Mouse (Mus musculus) G1E (cell line): ENCODE results near the gene Zfp628. TPM values are rescaled to one million over a fixed set of nuclear protein-coding genes. Genes with fewer than 3 reads are reported as not detected.

Experiments used
- ATAC-seq: 2 replicates; pipeline ENCODE4 v1.8.0; 2016; ENCODE audit warnings: mild to moderate bottlenecking; ENCODE audit not compliant: insufficient number of reproducible peaks, poor library complexity, low FRiP score, severe bottlenecking; ENCODE audit errors: extremely low read depth
- DNase-seq: peaks from one replicate; pipeline ENCODE4 v3.0.0; 2012; ENCODE audit warnings: low spot score
- H3K27me3 ChIP-seq: 2 replicates; pipeline ENCODE4 v1.6.1; 2012; ENCODE audit warnings: mild to moderate bottlenecking, low read length, inconsistent platforms; ENCODE audit not compliant: insufficient read depth
- H3K36me3 ChIP-seq: replicated peaks from 2 replicates; pipeline ENCODE3; 2012; ENCODE audit warnings: mild to moderate bottlenecking, inconsistent platforms
- H3K4me1 ChIP-seq: 2 replicates; pipeline ENCODE4 v1.6.1; 2012; ENCODE audit warnings: low read depth, low read length, inconsistent platforms, mixed read lengths; ENCODE audit not compliant: insufficient read depth
- H3K4me3 ChIP-seq: 2 replicates; pipeline ENCODE4 v1.5.1; 2012; ENCODE audit warnings: low read depth, mild to moderate bottlenecking, inconsistent platforms, low read length, moderate library complexity, mixed read lengths
- H3K9me3 ChIP-seq: replicated peaks from 2 replicates; pipeline ENCODE4 v1.6.1; 2012; ENCODE audit warnings: inconsistent platforms
- CTCF ChIP-seq: IDR thresholded peaks from 2 replicates; pipeline ENCODE4 v1.5.1; 2012; ENCODE audit warnings: low read depth, low read length, inconsistent platforms, mixed read lengths
- GATA1 ChIP-seq: IDR thresholded peaks from 2 replicates; pipeline ENCODE4 v1.6.1; 2012; ENCODE audit warnings: borderline replicate concordance, low read length, inconsistent platforms, mixed read lengths
- GATA2 ChIP-seq: IDR thresholded peaks from 2 replicates; pipeline ENCODE4 v1.6.1; 2012; ENCODE audit warnings: low read depth, low read length, inconsistent platforms, borderline replicate concordance
- POLR2AphosphoS5 ChIP-seq: IDR thresholded peaks from 2 replicates; pipeline ENCODE4 v1.6.1; 2012; ENCODE audit warnings: low read depth, low read length, inconsistent platforms; ENCODE audit not compliant: insufficient replicate concordance
- TAL1 ChIP-seq: conservative IDR thresholded peaks from 2 replicates; pipeline ENCODE4 v1.6.1; 2012; ENCODE audit warnings: low read depth, low read length, inconsistent platforms, mixed read lengths
- polyA plus RNA-seq: library from polyadenylated mRNA; stranded (reverse); fragments of >175 nt; gene quantifications from 2 replicates; pipeline ENCODE4 v1.2.3, GENCODE M21; 2012
- total RNA-seq, 2 experiments: library from RNA; stranded (forward) in 1 of 2; stranded (reverse) in 1 of 2; fragments of 200-1000 nt in 1 of 2; fragments of >200 nt in 1 of 2; fragmentation: Nextera tagmentation in 1 of 2; gene quantifications; 2 replicates each; pipeline ENCODE4 v1.2.3; 2014 to 2017

Zfp628 gene
- total and polyA plus RNA-seq, 3 experiments, result 1.6 to 35.7 (median 13.9) TPM

DNA sequence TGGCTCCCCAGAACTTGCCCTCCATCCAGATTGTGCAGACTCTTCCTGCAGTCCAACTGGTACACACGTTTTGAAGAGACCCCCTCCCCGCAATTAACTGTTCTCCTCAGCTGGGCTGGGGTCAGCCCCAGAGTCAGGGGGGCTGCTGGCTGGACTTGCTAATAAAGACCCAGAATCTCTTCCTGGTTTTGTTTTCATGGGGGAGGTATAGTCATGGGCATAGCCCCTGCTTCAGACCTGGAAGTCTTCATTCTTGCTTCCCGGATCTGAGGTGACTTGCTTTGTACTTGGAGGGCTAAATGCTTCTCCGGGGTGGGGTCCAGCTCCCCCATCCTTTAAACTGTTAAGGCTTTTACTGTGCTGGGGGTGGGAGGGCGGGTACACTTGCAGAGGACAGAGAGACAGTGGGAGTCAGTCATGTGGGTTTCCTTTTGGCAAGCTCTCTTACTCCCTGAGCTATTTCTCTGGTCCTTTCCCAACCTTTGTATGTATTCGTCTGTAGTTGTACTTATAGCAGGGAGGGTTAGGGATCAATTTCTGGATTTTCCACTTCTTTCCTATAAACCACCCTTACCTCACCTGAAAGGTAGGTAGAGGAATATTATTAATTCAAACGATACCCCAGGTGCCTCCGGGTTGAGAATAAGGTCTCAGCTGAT is 6.9 kb downstream of the Zfp628 start, which contains the start of gene Nat14:
Gene Nat14, plus strand, starts transcription at position 205 of the 659 bp plus-strand sequence.
- Histone ChIP-seq H3K9me3 (peaks cover 6% of the 10 kb centered on the region; the same call in 1 of the 2 replicates), H3K27me3 (peaks cover 25% of the 10 kb centered on the region), H3K36me3 (peaks cover 47% of the 10 kb centered on the region), H3K4me1 (peaks cover 38% of the 10 kb centered on the region), H3K4me3 (peak within 1 kb of the TSS; percentile 15; the same call in 1 of the 2 replicates)
- no peak for ATAC-seq
- TF ChIP-seq GATA1 (no peak), GATA2 (no peak), POLR2AphosphoS5 (no peak), TAL1 (no peak), CTCF (no peak)
- DNase-seq, result no peak

DNA sequence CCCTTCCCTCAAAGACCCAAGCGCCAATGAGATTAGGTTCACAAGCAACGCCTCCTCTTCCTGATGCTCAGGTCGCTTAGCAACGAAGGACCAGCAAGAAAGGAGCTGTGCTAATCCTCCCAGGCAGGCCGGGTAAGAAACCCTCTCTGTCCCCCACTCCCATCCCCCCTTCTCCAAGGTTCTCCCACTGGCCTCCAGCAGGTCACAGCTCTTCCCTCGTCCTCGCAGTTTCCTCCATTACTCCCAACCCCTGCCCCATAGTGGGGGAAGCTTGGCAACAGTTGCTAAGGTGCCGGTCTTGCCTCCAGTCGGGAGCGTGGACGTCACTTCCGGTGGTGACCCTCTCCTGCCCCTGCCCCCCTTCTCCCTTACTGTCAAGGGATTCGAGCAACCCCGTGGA is 7.5 kb downstream of the Zfp628 start:
- no peak for DNase-seq
- peaks cover 6% of the 10 kb centered on the region; the same call in 1 of the 2 replicates for H3K9me3 ChIP-seq
- peaks cover 42% of the 10 kb centered on the region for H3K36me3 ChIP-seq
- no peak for ATAC-seq
- H3K4me3 ChIP-seq, result peak overlapping the region; percentile 15; the same call in 1 of the 2 replicates
- TF ChIP-seq TAL1 (no peak), POLR2AphosphoS5 (no peak)
- H3K27me3 ChIP-seq, result peaks cover 31% of the 10 kb centered on the region
- peaks cover 34% of the 10 kb centered on the region for H3K4me1 ChIP-seq

DNA sequence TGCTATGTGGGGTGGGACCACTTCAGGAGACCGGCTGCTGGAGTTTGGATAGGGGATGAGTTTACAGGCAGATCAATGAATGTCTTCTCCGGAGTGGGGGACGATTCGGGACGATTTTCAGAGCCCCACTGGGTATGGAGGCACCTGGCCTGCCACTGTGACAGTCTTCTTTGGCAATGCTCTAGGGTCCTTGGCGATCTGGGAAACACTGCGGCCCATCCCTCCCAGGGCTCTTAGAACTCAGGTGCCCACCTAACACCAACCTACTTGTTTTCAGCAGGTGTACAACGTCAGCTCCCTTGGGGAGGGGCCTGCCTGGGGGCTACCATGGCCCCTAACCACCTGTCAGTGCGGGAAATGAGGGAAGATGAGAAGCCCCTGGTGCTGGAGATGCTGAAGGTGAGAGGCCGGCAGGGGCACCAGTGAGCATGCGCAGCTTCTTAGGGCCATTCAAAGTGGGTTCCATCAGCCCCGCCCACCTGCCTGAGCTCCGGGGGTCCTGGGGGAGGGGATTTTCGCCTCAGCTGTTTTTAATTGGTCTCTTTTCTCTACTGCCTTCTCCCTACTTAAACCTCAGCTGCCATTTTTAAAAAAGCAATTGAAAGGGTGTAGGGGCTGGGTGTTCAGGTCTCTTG is 8.0 kb downstream of the Zfp628 start:
- ATAC-seq (no peak), DNase-seq (no peak)
- Histone ChIP-seq H3K4me3 (peak overlapping the region; percentile 15; the same call in 1 of the 2 replicates), H3K9me3 (peaks cover 6% of the 10 kb centered on the region; the same call in 1 of the 2 replicates), H3K36me3 (peaks cover 36% of the 10 kb centered on the region), H3K4me1 (peaks cover 34% of the 10 kb centered on the region), H3K27me3 (peaks cover 35% of the 10 kb centered on the region)
- TF ChIP-seq TAL1, result no peak
- TF ChIP-seq CTCF, result no peak
- TF ChIP-seq POLR2AphosphoS5, result no peak
- no peak for TF ChIP-seq GATA1
- TF ChIP-seq GATA2, result no peak

DNA sequence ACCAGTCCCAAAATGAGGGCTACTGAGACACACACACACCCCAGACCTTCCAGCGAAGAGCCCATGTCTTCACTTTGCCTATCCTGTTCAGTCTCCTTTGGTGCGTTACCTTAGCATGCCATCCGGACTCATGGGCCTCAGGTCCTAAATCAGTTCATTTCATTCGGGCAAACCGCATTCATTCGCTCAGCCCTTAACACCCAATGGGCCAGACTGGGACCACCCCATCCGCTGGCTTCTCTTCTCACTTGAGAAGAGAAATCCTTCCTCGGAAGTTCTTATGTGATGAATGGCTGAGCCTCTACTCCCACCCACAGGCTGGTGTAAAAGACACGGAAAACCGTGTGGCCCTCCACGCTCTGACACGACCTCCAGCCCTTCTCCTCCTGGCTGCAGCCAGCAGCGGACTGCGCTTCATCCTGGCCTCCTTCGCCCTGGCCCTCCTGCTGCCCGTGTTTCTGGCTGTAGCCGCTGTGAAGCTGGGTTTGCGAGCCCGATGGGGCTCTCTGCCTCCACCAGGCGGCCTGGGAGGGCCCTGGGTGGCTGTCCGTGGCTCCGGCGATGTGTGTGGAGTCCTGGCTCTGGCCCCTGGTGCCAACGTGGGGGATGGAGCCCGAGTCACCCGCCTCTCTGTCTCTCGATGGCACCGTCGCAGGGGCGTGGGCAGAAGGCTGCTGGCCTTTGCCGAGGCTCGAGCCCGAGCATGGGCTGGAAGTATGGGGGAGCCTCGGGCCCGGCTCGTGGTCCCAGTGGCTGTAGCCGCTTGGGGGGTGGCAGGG is 8.8 kb downstream of the Zfp628 start:
- TF ChIP-seq GATA1 (no peak), POLR2AphosphoS5 (no peak), CTCF (no peak), GATA2 (no peak), TAL1 (no peak)
- Histone ChIP-seq H3K4me3 (no peak overlapping the region), H3K4me1 (peaks cover 32% of the 10 kb centered on the region), H3K27me3 (peaks cover 39% of the 10 kb centered on the region), H3K9me3 (peaks cover 6% of the 10 kb centered on the region; the same call in 1 of the 2 replicates), H3K36me3 (peaks cover 29% of the 10 kb centered on the region)
- DNase-seq (no peak), ATAC-seq (no peak)

DNA sequence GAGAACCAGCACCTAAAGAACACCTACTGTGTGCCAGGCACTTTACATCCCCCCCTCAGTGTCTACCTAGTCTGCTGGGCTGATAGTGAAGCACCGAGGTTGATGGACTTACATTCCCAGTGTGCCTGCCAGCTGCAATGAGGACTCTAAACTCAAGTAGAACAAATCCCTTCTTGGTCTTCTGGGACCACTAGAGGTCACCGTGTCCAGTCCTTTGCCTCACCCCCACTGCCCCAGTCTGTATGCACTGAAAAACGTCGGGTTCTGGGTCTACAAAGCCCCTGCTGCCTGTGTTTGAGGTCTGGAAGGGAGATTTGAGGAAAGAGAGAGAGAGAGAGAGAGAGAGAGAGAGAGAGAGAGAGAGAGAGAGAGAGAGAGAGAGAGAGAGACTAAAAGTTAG is 9.5 kb downstream of the Zfp628 start:
- no peak for TF ChIP-seq TAL1
- TF ChIP-seq GATA1, result no peak
- no peak for TF ChIP-seq CTCF
- TF ChIP-seq GATA2, result no peak
- no peak for TF ChIP-seq POLR2AphosphoS5
- H3K27me3 ChIP-seq, result peaks cover 43% of the 10 kb centered on the region
- peaks cover 27% of the 10 kb centered on the region for H3K4me1 ChIP-seq
- ATAC-seq (no peak), DNase-seq (no peak)
- H3K4me3 ChIP-seq, result no peak overlapping the region
- H3K9me3 ChIP-seq, result peaks cover 6% of the 10 kb centered on the region; the same call in 1 of the 2 replicates
- H3K36me3 ChIP-seq, result peaks cover 22% of the 10 kb centered on the region

DNA sequence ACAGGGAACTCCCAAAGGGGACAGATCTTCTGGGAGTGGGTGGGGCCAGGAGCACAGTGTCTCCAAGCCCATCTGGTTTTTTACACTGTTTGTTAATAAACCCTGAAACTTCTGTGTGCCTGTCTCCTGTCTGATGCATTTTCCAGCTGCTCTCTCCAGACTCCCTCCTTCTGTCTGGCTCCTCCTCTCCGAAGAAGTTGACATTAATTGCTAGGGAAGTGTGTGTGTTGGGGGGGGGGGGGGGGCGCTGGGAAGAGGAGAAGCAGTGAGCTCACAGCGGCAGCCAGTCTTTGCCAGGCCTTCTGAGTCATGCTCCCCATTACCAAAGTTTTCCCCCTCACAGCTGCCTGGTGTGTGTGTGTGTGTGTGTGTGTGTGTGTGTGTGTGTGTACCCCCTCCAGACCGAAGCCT is 9.9 kb downstream of the Zfp628 start:
- Histone ChIP-seq H3K4me3 (no peak overlapping the region), H3K9me3 (0 out of 2 replicates have a peak, but pooled peaks cover 3% of the 10 kb centered on the region), H3K36me3 (peaks cover 18% of the 10 kb centered on the region), H3K27me3 (peaks cover 46% of the 10 kb centered on the region), H3K4me1 (peaks cover 23% of the 10 kb centered on the region)
- no peak for DNase-seq
- ATAC-seq, result no peak
- TF ChIP-seq TAL1 (no peak), CTCF (no peak), GATA2 (no peak), GATA1 (no peak), POLR2AphosphoS5 (no peak)
